Mouse (Mus musculus) liver, embryonic 15.5 days (tissue): ENCODE results near the gene Phc3. TPM values are rescaled to one million over a fixed set of nuclear protein-coding genes. Genes with fewer than 3 reads are reported as not detected.

Source experiments
- ATAC-seq: fragments of 200-750 bp; cut with Nextera tagmentation; 2 replicates; pipeline ENCODE4 v1.8.0; 2017; ENCODE audit warnings: moderate number of reproducible peaks, mild to moderate bottlenecking, moderate library complexity; ENCODE audit not compliant: insufficient read depth
- H3K27ac ChIP-seq: fragments of 300-500 bp; sonication (generic); replicated peaks from 2 replicates; pipeline ENCODE4 v1.5.1; 2015; ENCODE audit warnings: mild to moderate bottlenecking, inconsistent platforms
- H3K27me3 ChIP-seq: fragments of 300-500 bp; sonication (generic); 2 replicates; pipeline ENCODE4 v1.6.1; 2015; ENCODE audit warnings: mild to moderate bottlenecking, inconsistent platforms
- H3K36me3 ChIP-seq: fragments of 300-500 bp; sonication (generic); replicated peaks from 2 replicates; pipeline ENCODE4 v1.6.1; 2015; ENCODE audit warnings: moderate library complexity, mild to moderate bottlenecking, inconsistent platforms
- H3K4me1 ChIP-seq: fragments of 300-500 bp; sonication (generic); replicated peaks from 2 replicates; pipeline ENCODE4 v1.6.1; 2015; ENCODE audit warnings: inconsistent platforms
- H3K4me2 ChIP-seq: fragments of 300-500 bp; sonication (generic); 2 replicates; pipeline ENCODE4 v1.6.1; 2015; ENCODE audit warnings: moderate library complexity, mild to moderate bottlenecking, inconsistent platforms
- H3K4me3 ChIP-seq: fragments of 300-500 bp; sonication (generic); replicated peaks from 2 replicates; pipeline ENCODE4 v1.5.1; 2015; ENCODE audit warnings: mild to moderate bottlenecking, inconsistent platforms
- H3K9ac ChIP-seq: fragments of 300-500 bp; sonication (generic); 2 replicates; pipeline ENCODE4 v1.6.1; 2015; ENCODE audit warnings: moderate library complexity, mild to moderate bottlenecking, inconsistent platforms
- H3K9me3 ChIP-seq: fragments of 300-500 bp; sonication (generic); replicated peaks from 2 replicates; pipeline ENCODE4 v1.6.1; 2016; ENCODE audit warnings: inconsistent platforms
- WGBS: fragments of 180-500 bp; shearing (Covaris S2); methylation state at CpG from one replicate; pipeline ENCODE4 v1.1.7; 2015; ENCODE audit warnings: mixed read lengths; ENCODE audit not compliant: insufficient replicate concordance; 5-methylcytosine and 5-hydroxymethylcytosine counted together
- polyA plus RNA-seq: library from polyadenylated mRNA; unstranded; fragments of >200 nt; fragmentation: Nextera tagmentation; extraction: Ambion mirVana; gene quantifications from 2 replicates; pipeline ENCODE4 v1.2.1, GENCODE M21; 2015

Phc3 gene
- polyA plus RNA-seq, 1 experiment from 2014 or later: 1.8 TPM

- Histone ChIP-seq H3K9me3 (no peaks in the 10 kb centered on the region), H3K36me3 (no peaks in the 10 kb centered on the region), H3K4me3 (peak overlapping the region; percentile 88), H3K4me2 (peak overlapping the region; percentile 95), H3K4me1 (peaks cover 39% of the 10 kb centered on the region), H3K9ac (peak overlapping the region; percentile 81), H3K27me3 (no peaks in the 10 kb centered on the region), H3K27ac (peak overlapping the region; percentile 56)
- ATAC-seq: peak; percentile 14
- 1% methylated on average over 49 of the region's 49 CpGs for WGBS
Observed at GRCm38 (mm10) chr3:30995899-30996687, 26.9 kb upstream of the Phc3 start.

- Histone ChIP-seq H3K4me3 (peak within 1 kb of the TSS; percentile 88), H3K4me1 (peaks cover 38% of the 10 kb centered on the region), H3K4me2 (peak within 1 kb of the TSS; percentile 95), H3K27me3 (no peaks in the 10 kb centered on the region), H3K27ac (peak within 1 kb of the TSS; percentile 56), H3K36me3 (no peaks in the 10 kb centered on the region), H3K9me3 (no peaks in the 10 kb centered on the region), H3K9ac (peak within 1 kb of the TSS; percentile 81)
- ATAC-seq: peak; percentile 98
- WGBS: under 1% methylated on average over 50 of the region's 50 CpGs
Observed at GRCm38 (mm10) chr3:30995283-30995898, 26.2 kb upstream of the Phc3 start, which contains the start of gene Prkci. Gene Prkci (plus strand): TSS chr3:30995747.

GRCm38 (mm10) chr3:30994859-30995258 lies 25.6 kb upstream of the Phc3 start:
- H3K27ac ChIP-seq: no peak overlapping the region; the same call in 1 of the 2 replicates
- peaks cover 33% of the 10 kb centered on the region for H3K4me1 ChIP-seq
- peak overlapping the region; percentile 95 for H3K4me2 ChIP-seq
- no peaks in the 10 kb centered on the region for H3K9me3 ChIP-seq
- no peak for ATAC-seq
- H3K36me3 ChIP-seq: no peaks in the 10 kb centered on the region
- peak overlapping the region; percentile 81; the same call in 1 of the 2 replicates for H3K9ac ChIP-seq
- H3K4me3 ChIP-seq: peak overlapping the region; percentile 88
- no peaks in the 10 kb centered on the region for H3K27me3 ChIP-seq
- 16% methylated on average over 6 of the region's 6 CpGs for WGBS

- H3K27me3 ChIP-seq: no peaks in the 10 kb centered on the region
Observed at GRCm38 (mm10) chr3:30993066-30993573, 23.9 kb upstream of the Phc3 start.

GRCm38 (mm10) chr3:30992161-30992560 lies 22.9 kb upstream of the Phc3 start:
- Histone ChIP-seq H3K36me3 (no peaks in the 10 kb centered on the region), H3K4me1 (peaks cover 37% of the 10 kb centered on the region), H3K27me3 (no peaks in the 10 kb centered on the region), H3K4me3 (no peak overlapping the region), H3K9ac (no peak overlapping the region), H3K4me2 (no peak overlapping the region), H3K9me3 (no peaks in the 10 kb centered on the region), H3K27ac (no peak overlapping the region)
- ATAC-seq: no peak
- WGBS: 61% methylated on average over 7 of the region's 7 CpGs

More at GRCm38 (mm10) chr3:30993066-30993573, 23.9 kb upstream of the Phc3 start:
- no peak overlapping the region for H3K9ac ChIP-seq
- H3K9me3 ChIP-seq: no peaks in the 10 kb centered on the region
- H3K4me2 ChIP-seq: no peak overlapping the region
- H3K4me1 ChIP-seq: peaks cover 32% of the 10 kb centered on the region
- no peak for ATAC-seq
- H3K36me3 ChIP-seq: no peaks in the 10 kb centered on the region
- no peak overlapping the region for H3K27ac ChIP-seq
- H3K4me3 ChIP-seq: no peak overlapping the region

GRCm38 (mm10) chr3:30987396-30988318 lies 18.4 kb upstream of the Phc3 start:
- Histone ChIP-seq H3K4me1 (peaks cover 9% of the 10 kb centered on the region), H3K27ac (no peak overlapping the region), H3K4me2 (no peak overlapping the region), H3K4me3 (no peak overlapping the region), H3K9me3 (no peaks in the 10 kb centered on the region), H3K27me3 (no peaks in the 10 kb centered on the region), H3K9ac (no peak overlapping the region), H3K36me3 (no peaks in the 10 kb centered on the region)
- peak; percentile 52 for ATAC-seq
- 43% methylated on average over 9 of the region's 9 CpGs for WGBS

- Histone ChIP-seq H3K36me3 (no peaks in the 10 kb centered on the region), H3K4me1 (peaks cover 7% of the 10 kb centered on the region), H3K9me3 (no peaks in the 10 kb centered on the region), H3K9ac (no peak overlapping the region), H3K27ac (no peak overlapping the region), H3K4me3 (no peak overlapping the region), H3K4me2 (no peak overlapping the region), H3K27me3 (no peaks in the 10 kb centered on the region)
- no peak for ATAC-seq
- 45% methylated on average over 8 of the region's 8 CpGs for WGBS
Observed at GRCm38 (mm10) chr3:30982924-30983536, 13.8 kb upstream of the Phc3 start.

GRCm38 (mm10) chr3:30981616-30982380 lies 12.6 kb upstream of the Phc3 start:
- no peaks in the 10 kb centered on the region for H3K27me3 ChIP-seq
- H3K27ac ChIP-seq: no peak overlapping the region
- no peak for ATAC-seq

GRCm38 (mm10) chr3:30976991-30977603 lies 7.9 kb upstream of the Phc3 start:
- Histone ChIP-seq H3K4me2 (no peak overlapping the region), H3K9me3 (no peaks in the 10 kb centered on the region), H3K27ac (no peak overlapping the region), H3K36me3 (no peaks in the 10 kb centered on the region), H3K27me3 (no peaks in the 10 kb centered on the region), H3K4me1 (0 out of 2 replicates have a peak, but pooled peaks cover 3% of the 10 kb centered on the region), H3K9ac (no peak overlapping the region), H3K4me3 (no peak overlapping the region)
- no peak for ATAC-seq
- WGBS: 19% methylated on average over 1 of the region's 1 CpGs

More at GRCm38 (mm10) chr3:30981616-30982380, 12.6 kb upstream of the Phc3 start:
- no peak overlapping the region for H3K4me3 ChIP-seq
- no peak overlapping the region for H3K9ac ChIP-seq
- no peak overlapping the region for H3K4me2 ChIP-seq
- H3K4me1 ChIP-seq: 0 out of 2 replicates have a peak, but pooled peaks cover 3% of the 10 kb centered on the region
- no peaks in the 10 kb centered on the region for H3K9me3 ChIP-seq
- H3K36me3 ChIP-seq: no peaks in the 10 kb centered on the region
- 57% methylated on average over 5 of the region's 5 CpGs for WGBS
